Mouse (Mus musculus): Measurements from ENCODE around the gene Syna.

Gene Syna

GRCm38 (mm10) chr5:134560071-134560449, at the start of gene Syna:
TSS of gene Syna (minus strand) at chr5:134560171.
- DNase-seq = no peak

- no peak for DNase-seq
Measured at GRCm38 (mm10) chr5:134607121-134607520, 47.1 kb upstream of the Syna start.

GRCm38 (mm10) chr5:134606314-134606713, 46.3 kb upstream of the Syna start:
- no peak for DNase-seq

GRCm38 (mm10) chr5:134604376-134604775, 44.4 kb upstream of the Syna start:
- DNase-seq = no peak

- DNase-seq = no peak
Measured at GRCm38 (mm10) chr5:134597711-134598110, 37.7 kb upstream of the Syna start.

GRCm38 (mm10) chr5:134593093-134593492, 33.1 kb upstream of the Syna start:
- no peak for DNase-seq

GRCm38 (mm10) chr5:134592026-134592581, 32.1 kb upstream of the Syna start:
- DNase-seq = peak; percentile 39 to 46

GRCm38 (mm10) chr5:134589900-134590299, 29.9 kb upstream of the Syna start:
- no peak for DNase-seq

- no peak for DNase-seq
Measured at GRCm38 (mm10) chr5:134584798-134585197, 24.8 kb upstream of the Syna start.

GRCm38 (mm10) chr5:134583884-134584213, 23.9 kb upstream of the Syna start:
- no peak for DNase-seq

- no peak for DNase-seq
Measured at GRCm38 (mm10) chr5:134583006-134583883, 23.3 kb upstream of the Syna start.

- DNase-seq = peak; percentile 98
Measured at GRCm38 (mm10) chr5:134582221-134582907, 22.4 kb upstream of the Syna start.

- DNase-seq = no peak
Measured at GRCm38 (mm10) chr5:134581146-134581545, 21.2 kb upstream of the Syna start, which contains the start of gene Rfc2. TSS of gene Rfc2 (plus strand) at chr5:134581366.

- DNase-seq = no peak
Measured at GRCm38 (mm10) chr5:134579135-134579534, 19.2 kb upstream of the Syna start.

- no peak for DNase-seq
Measured at GRCm38 (mm10) chr5:134577534-134577933, 17.6 kb upstream of the Syna start.

GRCm38 (mm10) chr5:134576517-134577220, 16.7 kb upstream of the Syna start:
- DNase-seq = no peak

- no peak for DNase-seq
Measured at GRCm38 (mm10) chr5:134575833-134576232, 15.9 kb upstream of the Syna start.

- DNase-seq = no peak
Measured at GRCm38 (mm10) chr5:134572508-134573214, 12.7 kb upstream of the Syna start.

- DNase-seq = peak; percentile 31 to 55
Measured at GRCm38 (mm10) chr5:134571730-134572507, 11.9 kb upstream of the Syna start.

GRCm38 (mm10) chr5:134568964-134569491, 9.1 kb upstream of the Syna start:
- no peak for DNase-seq

GRCm38 (mm10) chr5:134568030-134568429, 8.1 kb upstream of the Syna start:
- no peak for DNase-seq
